Mouse (Mus musculus) embryonic facial prominence, embryonic 15.5 days (tissue): Measurements from ENCODE around the gene Gm21788. TPM values are rescaled to one million over a fixed set of nuclear protein-coding genes. Genes with fewer than 3 reads are reported as not detected.
"Not testable (repeated sequence)": the region's sequence is repeated elsewhere in the genome, so short reads cannot be mapped to it uniquely, and the experiment has no call there.

Source experiments
- ATAC-seq: fragments of 200-750 bp; cut with Nextera tagmentation; 2 replicates; pipeline ENCODE4 v1.8.0; 2017; ENCODE audit warnings: low read depth, moderate TSS enrichment; ENCODE audit not compliant: insufficient number of reproducible peaks, low FRiP score, low TSS enrichment
- H3K27ac ChIP-seq: fragments of 300-500 bp; sonication (generic); replicated peaks from 2 replicates; pipeline ENCODE4 v1.5.1; 2015; ENCODE audit warnings: mild to moderate bottlenecking, inconsistent platforms
- H3K27me3 ChIP-seq: fragments of 300-500 bp; sonication (generic); 2 replicates; pipeline ENCODE4 v1.6.1; 2015; ENCODE audit warnings: inconsistent platforms
- H3K36me3 ChIP-seq: fragments of 300-500 bp; sonication (generic); 2 replicates; pipeline ENCODE4 v1.6.1; 2015; ENCODE audit warnings: mild to moderate bottlenecking, inconsistent platforms
- H3K4me1 ChIP-seq: fragments of 300-500 bp; sonication (generic); 2 replicates; pipeline ENCODE4 v1.6.1; 2015; ENCODE audit warnings: inconsistent platforms
- H3K4me2 ChIP-seq: fragments of 300-500 bp; sonication (generic); replicated peaks from 2 replicates; pipeline ENCODE4 v1.6.1; 2015; ENCODE audit warnings: mild to moderate bottlenecking, inconsistent platforms
- H3K4me3 ChIP-seq: fragments of 300-500 bp; sonication (generic); replicated peaks from 2 replicates; pipeline ENCODE4 v1.5.1; 2015; ENCODE audit warnings: mild to moderate bottlenecking, inconsistent platforms
- H3K9ac ChIP-seq: fragments of 300-500 bp; sonication (generic); 2 replicates; pipeline ENCODE4 v1.6.1; 2015; ENCODE audit warnings: inconsistent platforms
- H3K9me3 ChIP-seq: fragments of 300-500 bp; sonication (generic); replicated peaks from 2 replicates; pipeline ENCODE4 v1.6.1; 2016; ENCODE audit warnings: inconsistent platforms
- WGBS: fragments of 180-500 bp; shearing (Covaris S2); methylation state at CpG from one replicate; pipeline ENCODE4 v1.1.7; 2015; 5-methylcytosine and 5-hydroxymethylcytosine counted together
- polyA plus RNA-seq: library from polyadenylated mRNA; unstranded; fragments of >200 nt; fragmentation: Nextera tagmentation; extraction: Ambion mirVana; gene quantifications from 2 replicates; pipeline ENCODE4 v1.2.1, GENCODE M21; 2015

The Gm21788 gene
- polyA plus RNA-seq, result not detected in 2 replicates

DNA sequence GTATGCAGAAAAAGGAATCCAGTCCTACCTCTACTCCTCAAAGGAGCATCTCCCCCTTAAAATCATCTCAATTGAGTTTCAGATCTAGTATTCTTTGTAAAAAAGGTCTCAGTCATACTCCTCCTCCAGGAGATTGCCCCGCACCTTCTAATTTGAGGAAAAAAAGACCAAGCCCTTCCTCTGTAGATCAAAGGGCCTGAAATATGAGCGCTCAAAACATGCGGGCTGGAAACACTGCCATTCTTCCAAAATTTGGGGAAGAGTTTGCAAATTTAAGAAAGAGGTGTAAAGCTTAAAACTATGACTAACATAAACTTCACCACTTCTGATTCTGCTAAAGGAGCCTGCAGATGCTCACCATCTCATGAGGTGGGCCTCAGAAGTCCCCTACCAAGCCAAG is at the start of gene Gm21788:
Gm21788 (plus strand) TSS at position 301 of the 400 bp plus-strand sequence.
- not testable (repeated sequence) for H3K9ac ChIP-seq, H3K4me3 ChIP-seq, H3K4me1 ChIP-seq, H3K27me3 ChIP-seq, H3K27ac ChIP-seq, H3K36me3 ChIP-seq, ATAC-seq, H3K4me2 ChIP-seq, H3K9me3 ChIP-seq
- no CpG with 5 or more reads among the region's 3 CpGs for WGBS

Other genes with a start within 250 kb of the Gm21788 start
- not detected in 2 replicates for gene Gm21244, start 235.7 kb upstream of the Gm21788 start, polyA plus RNA-seq
- gene Gm28998, start 151.2 kb upstream of the Gm21788 start, polyA plus RNA-seq, result not detected in 2 replicates
- gene Gm20826, start 233.5 kb downstream of the Gm21788 start, polyA plus RNA-seq, result 0.04 TPM in 1 of 2 replicates, not detected in the other